Mouse (Mus musculus) heart, postnatal 36 days (tissue): Measurements from ENCODE around the gene Tmem229a. TPM values are rescaled to one million over a fixed set of nuclear protein-coding genes. Genes with fewer than 3 reads are reported as not detected.

Experiments
- DNase-seq, 2 experiments: peaks; one replicate each; pipeline ENCODE4 v3.0.0; 2021 to 2022
- intact Hi-C: fragments of 180-260 bp; cut with DNase I; formaldehyde crosslinking; loops from one replicate; pipeline ENCODE4 v1.15.1; 2025
- total RNA-seq, 2 experiments: library from RNA; stranded (reverse); gene quantifications; 2 replicates each; pipeline ENCODE4 v1.2.3; 2021

Tmem229a gene
- total RNA-seq: under 1 TPM in 1 of 2 experiments, not detected in 1; 0.06 TPM

GRCm38 (mm10) chr6:24955946-24956585 lies at the start of gene Tmem229a:
Gene Tmem229a, minus strand, starts transcription at chr6:24956297.
- DNase-seq: peak; percentile 29 to 31
- intact Hi-C loops: no loop called here

GRCm38 (mm10) chr6:24993754-24994153 lies 37.7 kb upstream of the Tmem229a start:
- intact Hi-C loops: no loop called here
- DNase-seq: no peak

- no peak for DNase-seq
- intact Hi-C loops: no loop called here
Measured at GRCm38 (mm10) chr6:24989836-24990235, 33.7 kb upstream of the Tmem229a start.

- DNase-seq: no peak
- intact Hi-C loops: no loop called here
Measured at GRCm38 (mm10) chr6:24976176-24976575, 20.1 kb upstream of the Tmem229a start.

- intact Hi-C loops: no loop called here
Measured at GRCm38 (mm10) chr6:24968471-24969223, 12.6 kb upstream of the Tmem229a start.

GRCm38 (mm10) chr6:24967726-24968125 lies 11.6 kb upstream of the Tmem229a start:
- no peak for DNase-seq
- intact Hi-C loops: no loop called here

More at GRCm38 (mm10) chr6:24968471-24969223, 12.6 kb upstream of the Tmem229a start:
- no peak for DNase-seq

- intact Hi-C loops: no loop called here
- DNase-seq: no peak
Measured at GRCm38 (mm10) chr6:24966010-24966682, 10.0 kb upstream of the Tmem229a start.

GRCm38 (mm10) chr6:24963754-24964153 lies 7.7 kb upstream of the Tmem229a start:
- intact Hi-C loops: no loop called here
- no peak for DNase-seq

- DNase-seq: no peak
- intact Hi-C loops: no loop called here
Measured at GRCm38 (mm10) chr6:24956586-24956973, 483 bp upstream of the Tmem229a start.

GRCm38 (mm10) chr6:24955131-24955945 lies 759 bp downstream of the Tmem229a start:
- peak; percentile 4 to 7 for DNase-seq
- intact Hi-C loops: no loop called here

- DNase-seq: no peak
- intact Hi-C loops: no loop called here
Measured at GRCm38 (mm10) chr6:24954126-24954525, 2.0 kb downstream of the Tmem229a start.

GRCm38 (mm10) chr6:24952341-24952740 lies 3.8 kb downstream of the Tmem229a start:
- DNase-seq: no peak
- intact Hi-C loops: no loop called here

- intact Hi-C loops: no loop called here
- DNase-seq: no peak
Measured at GRCm38 (mm10) chr6:24950669-24951068, 5.4 kb downstream of the Tmem229a start.

- no peak for DNase-seq
- intact Hi-C loops: no loop called here
Measured at GRCm38 (mm10) chr6:24925076-24925785, 30.9 kb downstream of the Tmem229a start.

GRCm38 (mm10) chr6:24913591-24913990 lies 42.5 kb downstream of the Tmem229a start:
- DNase-seq: no peak
- intact Hi-C loops: no loop called here

- intact Hi-C loops: no loop called here
- no peak for DNase-seq
Measured at GRCm38 (mm10) chr6:24910728-24911105, 45.4 kb downstream of the Tmem229a start.

- intact Hi-C loops: no loop called here
- DNase-seq: no peak
Measured at GRCm38 (mm10) chr6:24910016-24910727, 45.9 kb downstream of the Tmem229a start.

- intact Hi-C loops: no loop called here
- no peak for DNase-seq
Measured at GRCm38 (mm10) chr6:24907824-24908223, 48.3 kb downstream of the Tmem229a start.

GRCm38 (mm10) chr6:24905101-24905500 lies 51.0 kb downstream of the Tmem229a start:
- intact Hi-C loops: no loop called here
- no peak for DNase-seq
